Mouse (Mus musculus) natural killer cell, adult 2 months (primary cell): ENCODE data around the gene Mmp12.
"Not testable (repeated sequence)": the region's sequence is repeated elsewhere in the genome, so short reads cannot be mapped to it uniquely, and the experiment has no call there.

Experiments used
- DNase-seq, 2 experiments: peaks; one replicate each; pipeline ENCODE4 v3.0.0; 2022; ENCODE audit warnings: low spot score in 2 of 2

The Mmp12 gene

DNA sequence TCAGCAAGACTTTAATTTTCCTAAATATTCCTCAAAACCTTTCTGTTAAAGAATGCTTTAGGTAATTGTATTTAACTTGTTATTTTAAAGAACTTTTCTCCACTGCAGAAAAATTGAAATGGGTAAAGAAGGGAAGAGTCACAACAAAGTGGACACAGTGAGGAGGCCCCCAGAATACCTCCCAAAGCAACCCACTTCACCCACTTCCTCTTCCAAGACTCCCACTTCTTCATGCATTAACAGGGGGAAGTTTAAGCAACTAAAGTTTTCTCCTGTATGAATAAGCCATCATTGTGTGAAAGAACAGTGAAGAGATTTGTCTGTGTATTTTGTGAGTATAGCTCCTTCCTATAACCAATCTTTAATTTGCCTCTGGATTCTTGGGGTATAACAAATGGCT is at the start of gene Mmp12:
Mmp12 (plus strand) TSS at position 275 of the 400 bp plus-strand sequence.
- no peak for DNase-seq

DNA sequence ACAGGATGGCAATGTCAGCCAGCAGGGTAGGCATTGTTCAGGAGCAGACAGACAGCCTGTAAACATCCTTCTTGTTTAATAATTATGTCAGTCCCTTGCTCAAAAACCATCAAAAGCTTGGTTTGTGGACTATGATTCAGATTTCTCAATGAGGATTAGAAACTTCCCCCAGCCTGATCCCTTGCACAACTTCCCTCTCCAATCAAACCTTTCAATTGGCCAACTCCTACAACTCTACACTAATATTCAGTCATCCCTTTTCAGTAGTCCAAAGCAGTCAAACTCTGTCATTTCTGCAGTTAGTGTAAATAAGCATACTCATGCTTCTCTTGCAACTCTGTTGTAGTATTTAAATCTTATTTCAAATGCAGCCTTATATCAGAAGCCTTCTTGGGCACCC is 12.3 kb upstream of the Mmp12 start:
- DNase-seq = no peak

DNA sequence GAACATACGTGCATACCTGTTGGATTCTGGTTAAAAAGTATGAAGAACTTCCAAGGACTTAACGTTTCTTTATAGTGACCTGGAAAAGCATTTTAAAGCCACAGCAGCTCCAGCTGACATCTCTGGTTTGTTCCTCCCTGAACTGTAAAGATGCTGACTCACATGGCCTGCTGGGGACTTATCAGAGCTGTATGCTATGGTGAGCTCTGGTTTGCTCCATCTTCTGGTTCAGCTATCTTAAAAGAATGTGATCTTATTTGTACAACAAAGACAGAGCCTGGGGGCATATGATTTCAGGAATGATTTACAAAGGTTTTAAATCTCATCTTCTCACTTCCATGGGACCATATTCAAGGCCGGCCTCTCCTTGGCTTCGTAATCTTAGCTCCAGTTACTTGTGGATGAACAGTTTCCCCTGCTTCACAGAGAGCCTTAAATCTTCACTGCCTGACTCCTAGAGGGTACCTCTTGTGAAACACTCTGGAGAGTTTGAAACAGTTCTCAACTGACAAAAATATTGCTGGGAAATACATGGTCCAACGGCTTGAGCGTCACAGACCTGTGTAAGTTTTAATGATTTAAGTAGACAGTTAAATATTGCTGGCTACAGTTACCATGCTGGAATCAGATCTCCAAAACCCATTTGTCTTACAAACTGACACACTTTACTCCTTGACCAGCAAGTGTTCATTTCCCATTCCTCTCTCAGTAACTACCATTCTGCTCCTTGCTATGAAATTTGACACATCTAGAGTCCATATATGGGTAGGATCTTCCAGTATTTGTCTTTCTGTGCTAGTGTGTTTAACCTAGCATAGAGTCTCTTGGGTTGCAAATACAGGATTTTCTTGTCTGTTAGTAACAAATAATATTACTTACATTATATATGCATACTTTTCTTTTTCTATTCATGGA is 8.2 kb upstream of the Mmp12 start:
- DNase-seq = no peak

DNA sequence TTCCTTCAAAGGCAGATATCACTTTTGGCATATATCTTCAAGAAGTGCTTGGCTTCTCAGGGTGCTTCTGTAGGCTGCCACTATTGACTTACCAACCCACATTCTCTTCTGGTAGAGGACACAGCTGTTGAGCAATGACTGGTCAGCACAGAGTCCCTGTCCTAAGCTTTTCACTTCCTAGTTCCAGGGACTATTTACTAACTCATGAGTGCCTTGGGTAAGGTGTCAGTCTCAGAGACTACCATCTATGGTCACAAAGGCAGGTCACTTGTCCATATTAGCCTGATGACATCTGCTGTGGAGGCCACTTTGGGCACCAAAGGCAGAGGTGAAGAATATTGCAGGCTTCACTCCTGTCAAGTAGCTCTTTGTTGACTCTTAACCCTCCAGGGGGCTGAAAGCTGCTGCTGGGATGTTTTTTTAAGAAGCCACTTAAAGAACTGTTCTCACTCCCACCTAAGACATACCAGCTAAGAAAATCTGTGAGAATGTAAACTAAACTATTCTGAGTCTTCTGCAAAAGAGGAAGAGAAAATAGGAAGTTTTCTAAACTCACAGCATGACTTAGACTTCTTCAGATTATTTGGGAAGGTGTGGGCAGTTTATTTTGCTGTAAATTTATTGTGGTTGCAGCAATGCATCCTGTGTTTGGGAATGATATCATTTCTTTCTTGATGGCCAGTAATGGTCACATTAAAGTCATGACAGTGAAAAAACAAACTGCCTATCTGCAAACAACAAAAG is 7.3 kb upstream of the Mmp12 start:
- no peak for DNase-seq

GRCm38 (mm10) chr9:7345513-7345912 is 1.3 kb downstream of the Mmp12 start:
- no peak for DNase-seq

DNA sequence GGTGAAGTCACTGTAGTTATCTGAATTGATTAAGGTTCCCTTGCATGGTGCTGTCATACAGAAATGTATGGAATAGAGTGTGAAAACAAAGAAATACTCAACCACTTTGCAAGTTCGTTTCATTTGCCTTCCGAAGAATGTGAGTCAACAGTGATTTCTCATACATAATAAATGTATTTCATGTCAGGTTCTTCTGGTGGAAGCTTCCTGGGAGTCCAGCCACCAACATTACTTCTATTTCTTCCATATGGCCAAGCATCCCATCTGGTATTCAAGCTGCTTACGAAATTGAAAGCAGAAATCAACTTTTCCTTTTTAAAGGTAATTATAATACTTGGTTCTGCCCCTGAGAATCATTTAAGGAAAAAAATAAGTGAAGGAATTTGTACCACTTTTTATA is 10.4 kb downstream of the Mmp12 start:
- DNase-seq = no peak

DNA sequence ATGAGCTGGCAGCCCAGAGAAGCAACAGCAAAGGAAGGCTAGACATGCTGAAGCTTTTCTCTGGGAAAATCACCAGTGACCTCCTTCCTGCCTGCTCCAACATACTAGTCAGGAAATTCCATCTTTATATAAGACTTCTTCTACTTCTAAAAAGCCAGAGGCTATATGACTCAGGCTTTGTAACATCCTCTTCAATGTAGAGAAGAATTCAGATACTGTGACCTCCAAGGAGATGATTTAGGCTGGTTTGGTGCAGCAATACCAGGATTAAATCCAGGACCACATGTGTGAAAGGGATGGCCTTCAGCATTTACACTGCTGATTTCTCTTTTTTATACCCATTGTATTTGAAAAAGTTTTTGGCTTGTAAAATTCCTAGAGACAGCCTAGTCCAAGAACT is 43.8 kb downstream of the Mmp12 start, which contains the start of gene Mmp1b:
Mmp1b (minus strand) TSS at position 101 of the 400 bp plus-strand sequence.
- DNase-seq = no peak

DNA sequence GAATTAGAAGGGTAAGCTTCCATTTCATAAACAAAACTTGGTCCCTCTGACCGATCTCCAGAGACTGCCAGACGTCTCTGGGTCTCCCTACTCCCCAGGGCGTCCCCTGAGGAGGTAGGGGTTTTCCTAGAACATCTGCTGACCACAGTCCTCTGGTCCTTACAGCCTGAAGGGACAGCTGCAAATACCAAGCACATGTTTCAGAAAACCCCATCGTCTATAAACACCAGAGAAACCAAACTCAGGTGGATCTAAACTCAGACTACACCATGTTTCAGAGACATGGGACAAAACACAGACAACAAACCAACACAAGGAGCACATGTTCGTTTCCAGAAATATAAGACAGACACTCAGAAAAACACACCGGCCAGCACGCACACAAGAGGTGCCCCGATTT is 52.4 kb downstream of the Mmp12 start:
- not testable (repeated sequence) for DNase-seq
